Mouse (Mus musculus) bone marrow macrophage, adult 2 months (primary cell): Measurements from ENCODE around the gene Ogt.

Experiments used
- CTCF ChIP-seq: IDR thresholded peaks from 2 replicates; pipeline ENCODE4 v1.5.1; 2012; ENCODE audit warnings: low read depth, mild to moderate bottlenecking, low read length, moderate library complexity
- POLR2A ChIP-seq: IDR thresholded peaks from 2 replicates; pipeline ENCODE4 v1.6.1; 2012; ENCODE audit warnings: mild to moderate bottlenecking, low read depth, low read length, borderline replicate concordance

DNA sequence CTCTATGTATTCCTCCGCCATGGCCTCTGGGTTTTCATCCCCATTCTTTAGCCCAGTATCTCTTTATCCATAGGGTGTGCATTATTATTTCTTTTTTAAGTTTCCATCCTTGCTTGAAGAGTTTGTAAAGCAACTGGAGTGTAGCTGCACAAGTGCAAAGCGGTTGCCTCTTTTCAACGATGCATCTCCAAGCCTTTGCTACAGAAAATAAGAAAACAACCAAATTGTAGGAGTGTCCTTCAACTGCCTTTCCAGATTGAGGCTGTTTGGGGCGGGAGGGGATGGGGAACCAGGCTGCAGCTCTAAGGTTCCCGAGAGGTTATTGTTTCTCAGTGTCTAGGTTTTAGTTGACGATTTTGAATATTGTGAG lies 1.3 kb downstream of the Ogt start:
- TF ChIP-seq CTCF (no peak), POLR2A (no peak)
